In the genomic region with DNA sequence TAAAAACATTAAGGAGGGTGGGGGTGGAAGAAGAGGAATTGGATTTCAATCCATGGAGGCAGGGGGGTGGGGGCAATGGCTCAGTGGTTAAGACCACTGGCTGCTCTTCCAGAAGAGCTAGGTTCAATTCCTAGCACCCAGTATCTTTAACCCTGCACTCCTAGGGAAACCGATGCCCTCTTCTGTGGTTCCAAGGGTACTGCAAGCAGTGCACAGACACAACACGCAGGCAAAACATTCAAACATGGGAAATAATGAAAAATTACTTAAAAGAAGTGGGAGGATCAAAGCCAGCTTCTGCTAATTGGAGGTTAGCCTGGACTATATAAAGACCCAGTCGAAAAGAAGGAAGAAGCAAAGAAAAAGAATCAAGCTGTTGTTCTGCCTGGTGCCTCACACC, we compare ENCODE assay signal across 24 mouse cellular contexts. TPM values are rescaled to one million over a fixed set of nuclear protein-coding genes. Genes with fewer than 3 reads are reported as not detected.
DNase-seq lines count a peak whose midpoint lies in the region; ATAC-seq and TF ChIP-seq lines count a peak whose summit lies in the region.
"Had no signal": no experiment of that assay in that cellular context is flagged by ENCODE, and none has a peak within 500 bp of the region (broad histone marks: within the 10 kb centered on the region; RNA-seq: fewer than 3 reads in every experiment).

No protein-coding gene starts in this region.

- no peak for ATAC-seq in heart, embryonic 15.5 days (replicated peaks; ENCODE audit: insufficient number of reproducible peaks, insufficient read depth, low FRiP score, low read depth)
- no peak for ATAC-seq in lung, embryonic 14.5 days (ENCODE audit: insufficient read depth)
- ATAC-seq in megakaryocyte, adult 5-6 weeks (ENCODE audit: poor library complexity, severe bottlenecking): peak; percentile 26; the same call in 1 of the 2 replicates

- peaks cover 12% of the 10 kb centered on the region for H3K4me1 ChIP-seq in heart, embryonic 15.5 days (replicated peaks)
- H3K4me1 ChIP-seq in lung, embryonic 14.5 days (ENCODE audit: insufficient read depth): no peaks in the 10 kb centered on the region
- no peaks in the 10 kb centered on the region; a peak in 1 of 4 replicates for H3K4me1 ChIP-seq in MEL (ENCODE audit: control insufficient read depth in 1 of 2, insufficient read depth in 2 of 2, low read length in 2 of 2)
- H3K4me1 ChIP-seq: stomach, embryonic 15.5 days had no signal

- H3K9me3 ChIP-seq in heart, embryonic 15.5 days (replicated peaks): no peaks in the 10 kb centered on the region
- H3K9me3 ChIP-seq in lung, embryonic 14.5 days (ENCODE audit: low read depth, low read length): no peaks in the 10 kb centered on the region
- no peaks in the 10 kb centered on the region for H3K9me3 ChIP-seq in MEL (replicated peaks; ENCODE audit: insufficient read depth, low read length)
- H3K9me3 ChIP-seq: midbrain, embryonic 15.5 days; stomach, embryonic 15.5 days had no signal

- no peaks in the 10 kb centered on the region; the same call in 1 of the 2 replicates for H3K79me2 ChIP-seq in MEL (ENCODE audit: control insufficient read depth, insufficient read depth, low read length, poor library complexity)

- TF ChIP-seq EP300 in MEL (IDR thresholded peaks at IDR 0.05; ENCODE audit: low read depth in 1 of 2, low read length in 2 of 2): no peak

- peak overlapping the region; percentile 2 for H3K4me2 ChIP-seq in heart, embryonic 15.5 days
- no peak overlapping the region for H3K4me2 ChIP-seq in lung, embryonic 14.5 days

- intact Hi-C loops in heart, postnatal 14 days (cut with DNase I): no loop called here

- no peak for DNase-seq in heart, postnatal 14 days
- no peak for DNase-seq in lung, embryonic 14.5 days
- no peak for DNase-seq in lung, postnatal 36 days
- peak; percentile 42 for DNase-seq in MEL (ENCODE audit: low read depth, low spot score)
- no peak for DNase-seq in urinary bladder, postnatal 25 days (ENCODE audit: low spot score)
- no peak for DNase-seq in adrenal gland, adult 2 months
- DNase-seq: adrenal gland, postnatal 10 days; gastrocnemius, postnatal 10 days; kidney, adult 11 months; kidney, postnatal 14 days; left cerebral cortex, postnatal 4 days; lung, adult 18-20 months; thymus, postnatal 25 days had no signal

- no peak for TF ChIP-seq POLR2A in MEL (IDR thresholded peaks at IDR 0.05; ENCODE audit: control insufficient read depth in 1 of 2, insufficient read depth in 1 of 2, low read depth in 1 of 2, low read length in 2 of 2, poor library complexity in 1 of 2)

- H3K9ac ChIP-seq in heart, embryonic 15.5 days: no peak overlapping the region
- no peak overlapping the region for H3K9ac ChIP-seq in lung, embryonic 14.5 days
- H3K9ac ChIP-seq in MEL (ENCODE audit: control insufficient read depth, low read depth, low read length, poor library complexity, severe bottlenecking): no peak overlapping the region
- H3K9ac ChIP-seq: heart, embryonic 13.5 days; stomach, embryonic 15.5 days had no signal

- TF ChIP-seq CTCF in lung, embryonic 14.5 days (IDR thresholded peaks at IDR 0.05; ENCODE audit: low read depth): peak; percentile 25; the same call in 1 of the 2 replicates
- TF ChIP-seq CTCF in MEL (IDR thresholded peaks at IDR 0.05 in 2 of 3, conservative IDR thresholded peaks at IDR 0.05 in 1 of 3; ENCODE audit: control insufficient read depth in 1 of 3, insufficient read depth in 1 of 3, low read depth in 2 of 3, low read length in 3 of 3, poor library complexity in 1 of 3, severe bottlenecking in 1 of 3): peak; percentile 35 to 37 (median 35); a peak in 4 of 6 replicates

- 80% methylated on average over 3 of the region's 3 CpGs for WGBS in heart, embryonic 15.5 days
- 81% methylated on average over 3 of the region's 3 CpGs for WGBS in lung, embryonic 14.5 days

- TF ChIP-seq RAD21 in MEL (IDR thresholded peaks at IDR 0.05; ENCODE audit: low read depth, low read length): peak; percentile 30

- H3K27ac ChIP-seq in heart, embryonic 15.5 days: no peak overlapping the region
- H3K27ac ChIP-seq in lung, embryonic 14.5 days (ENCODE audit: low read depth): no peak overlapping the region
- no peak overlapping the region for H3K27ac ChIP-seq in MEL (ENCODE audit: control insufficient read depth, low read depth, low read length)
- H3K27ac ChIP-seq: heart, embryonic 13.5 days; macrophage; stomach, embryonic 15.5 days had no signal

- H3K4me3 ChIP-seq in heart, embryonic 15.5 days: no peak overlapping the region
- H3K4me3 ChIP-seq in lung, embryonic 14.5 days (ENCODE audit: low read depth, low read length): no peak overlapping the region
- H3K4me3 ChIP-seq in MEL (ENCODE audit: control insufficient read depth in 1 of 2, insufficient read depth in 1 of 2, low read depth in 2 of 2, low read length in 2 of 2): no peak overlapping the region

- H3K36me3 ChIP-seq in heart, embryonic 15.5 days: no peaks in the 10 kb centered on the region
- no peaks in the 10 kb centered on the region for H3K36me3 ChIP-seq in lung, embryonic 14.5 days (ENCODE audit: insufficient read depth)
- no peaks in the 10 kb centered on the region for H3K36me3 ChIP-seq in MEL (ENCODE audit: control insufficient read depth in 1 of 2, insufficient read depth in 2 of 2, low read length in 2 of 2)
- H3K36me3 ChIP-seq: heart, embryonic 13.5 days; hindbrain, embryonic 10.5 days; midbrain, embryonic 15.5 days; stomach, embryonic 15.5 days had no signal

- H3K27me3 ChIP-seq in heart, embryonic 15.5 days: peaks cover 39% of the 10 kb centered on the region
- H3K27me3 ChIP-seq in lung, embryonic 14.5 days (ENCODE audit: insufficient read depth, low read length): peaks cover 27% of the 10 kb centered on the region
- no peaks in the 10 kb centered on the region for H3K27me3 ChIP-seq in MEL (ENCODE audit: control insufficient read depth in 1 of 2, insufficient read depth in 2 of 2, low read length in 2 of 2)
- H3K27me3 ChIP-seq: CH12.LX; midbrain, embryonic 15.5 days had no signal

TF ChIP-seq in MEL, 35 proteins besides CTCF, POLR2A, EP300 and RAD21 (continues in another document):
- peak; percentile 16; the same call in 1 of the 2 replicates for TF ChIP-seq ZC3H11A (IDR thresholded peaks at IDR 0.05; ENCODE audit: low read depth, low read length)
- TF ChIP-seq MXI1 (IDR thresholded peaks at IDR 0.05; ENCODE audit: low read depth, low read length): no peak

RNA-seq across cellular contexts. Expression of a gene that starts 0.9 kb away (rescaled TPM):
- 12.7 and 13.3 TPM in 2 replicates for polyA plus RNA-seq in heart, embryonic 15.5 days (2015; fragmentation: Nextera tagmentation; extraction: Ambion mirVana)
- total RNA-seq in heart, postnatal 14 days (2021): 10 to 100 TPM; 11.4 to 13.5 TPM
- polyA plus RNA-seq in lung, embryonic 14.5 days (2014; fragmentation: Nextera tagmentation; extraction: Ambion mirVana): 19.8 and 21.9 TPM in 2 replicates
- total RNA-seq in MEL (2012; rRNA removed): 36.3 and 43.2 TPM in 2 replicates
- 10 to 100 TPM; 41.6 to 71.9 TPM for polyA plus RNA-seq in MEL (2012; ENCODE audit: insufficient read depth in 1 of 2, insufficient read length in 2 of 2, low read depth in 1 of 2, low replicate concordance in 2 of 2, missing spikeins in 1 of 2)
- 29.3 and 40.3 TPM in 2 replicates for total RNA-seq in megakaryocyte, adult 5-6 weeks (2015)
- 36.1 and 48.9 TPM in 2 replicates for total RNA-seq in megakaryocyte, adult 5-6 weeks (2017)
- 10 to 100 TPM; 18.8 to 40.5 TPM for total RNA-seq in adrenal gland, adult 2 months (2021)
- 5.2 and 8.3 TPM in 2 replicates for polyA plus RNA-seq in adrenal gland, adult 2 months (2012; rRNA removed)

RNA-seq across cellular contexts. Expression of a gene that starts 24.6 kb away (rescaled TPM):
- 231 and 273 TPM in 2 replicates for polyA plus RNA-seq in heart, embryonic 15.5 days (2015; fragmentation: Nextera tagmentation; extraction: Ambion mirVana)
- 100 to 1,000 TPM; 172 to 176 TPM for total RNA-seq in heart, postnatal 14 days (2021)
- 349 and 376 TPM in 2 replicates for polyA plus RNA-seq in lung, embryonic 14.5 days (2014; fragmentation: Nextera tagmentation; extraction: Ambion mirVana)
- total RNA-seq in MEL (2012; rRNA removed): 89.4 and 92.8 TPM in 2 replicates
- 100 to 1,000 TPM in 1 of 2 experiments, not detected in 1; 292 TPM for polyA plus RNA-seq in MEL (2012; ENCODE audit: insufficient read depth in 1 of 2, insufficient read length in 2 of 2, low read depth in 1 of 2, low replicate concordance in 2 of 2, missing spikeins in 1 of 2)
- 68.1 and 109 TPM in 2 replicates for total RNA-seq in megakaryocyte, adult 5-6 weeks (2015)
- 48.1 and 70.7 TPM in 2 replicates for total RNA-seq in megakaryocyte, adult 5-6 weeks (2017)
- 100 to 1,000 TPM; 155 to 158 TPM for total RNA-seq in adrenal gland, adult 2 months (2021)
- polyA plus RNA-seq in adrenal gland, adult 2 months (2012; rRNA removed): 484 and 569 TPM in 2 replicates

RNA-seq across cellular contexts. Expression of a gene that starts 28.9 kb away (rescaled TPM):
- polyA plus RNA-seq in heart, embryonic 15.5 days (2015; fragmentation: Nextera tagmentation; extraction: Ambion mirVana): not detected in 2 replicates
- total RNA-seq in heart, postnatal 14 days (2021): under 1 TPM in 1 of 2 experiments, not detected in 1; 0.14 TPM
- polyA plus RNA-seq in lung, embryonic 14.5 days (2014; fragmentation: Nextera tagmentation; extraction: Ambion mirVana): not detected in 2 replicates
- not detected in 2 replicates for total RNA-seq in MEL (2012; rRNA removed)
- polyA plus RNA-seq in MEL (2012; ENCODE audit: insufficient read depth in 1 of 2, insufficient read length in 2 of 2, low read depth in 1 of 2, low replicate concordance in 2 of 2, missing spikeins in 1 of 2): not detected
- total RNA-seq in megakaryocyte, adult 5-6 weeks (2015): not detected in 2 replicates
- total RNA-seq in megakaryocyte, adult 5-6 weeks (2017): not detected in 2 replicates
- not detected for total RNA-seq in adrenal gland, adult 2 months (2021)
- not detected in 2 replicates for polyA plus RNA-seq in adrenal gland, adult 2 months (2012; rRNA removed)
- total RNA-seq: CH12.LX; gastrocnemius, postnatal 10 days; layer of hippocampus, postnatal 10 days had no signal
- polyA plus RNA-seq: forebrain, embryonic 16.5 days; heart, embryonic 13.5 days; hindbrain, embryonic 10.5 days; macrophage; midbrain, embryonic 15.5 days; neural tube, embryonic 14.5 days; stomach, embryonic 15.5 days had no signal

RNA-seq across cellular contexts. Expression of a gene that starts 29.5 kb away (rescaled TPM):
- polyA plus RNA-seq in heart, embryonic 15.5 days (2015; fragmentation: Nextera tagmentation; extraction: Ambion mirVana): 5.9 and 9.1 TPM in 2 replicates
- 1 to 10 TPM; 8.1 to 9.0 TPM for total RNA-seq in heart, postnatal 14 days (2021)
- polyA plus RNA-seq in lung, embryonic 14.5 days (2014; fragmentation: Nextera tagmentation; extraction: Ambion mirVana): 7.1 and 7.3 TPM in 2 replicates
- 6.7 and 9.2 TPM in 2 replicates for total RNA-seq in MEL (2012; rRNA removed)
- polyA plus RNA-seq in MEL (2012; ENCODE audit: insufficient read depth in 1 of 2, insufficient read length in 2 of 2, low read depth in 1 of 2, low replicate concordance in 2 of 2, missing spikeins in 1 of 2): 1 to 10 TPM in 1 of 2 experiments, not detected in 1; 9.0 TPM
- 4.2 and 4.8 TPM in 2 replicates for total RNA-seq in megakaryocyte, adult 5-6 weeks (2015)
- 14.2 and 19.7 TPM in 2 replicates for total RNA-seq in megakaryocyte, adult 5-6 weeks (2017)
- total RNA-seq in adrenal gland, adult 2 months (2021): 10 to 100 TPM; 15.3 to 16.0 TPM
- 5.7 TPM in 2 replicates for polyA plus RNA-seq in adrenal gland, adult 2 months (2012; rRNA removed)

RNA-seq across cellular contexts. Expression of a gene that starts 50.4 kb away (rescaled TPM):
- polyA plus RNA-seq in heart, embryonic 15.5 days (2015; fragmentation: Nextera tagmentation; extraction: Ambion mirVana): not detected in 2 replicates
- not detected for total RNA-seq in heart, postnatal 14 days (2021)
- not detected in 2 replicates for polyA plus RNA-seq in lung, embryonic 14.5 days (2014; fragmentation: Nextera tagmentation; extraction: Ambion mirVana)
- total RNA-seq in MEL (2012; rRNA removed): not detected in 2 replicates
- polyA plus RNA-seq in MEL (2012; ENCODE audit: insufficient read depth in 1 of 2, insufficient read length in 2 of 2, low read depth in 1 of 2, low replicate concordance in 2 of 2, missing spikeins in 1 of 2): not detected
- not detected in 2 replicates for total RNA-seq in megakaryocyte, adult 5-6 weeks (2015)
- total RNA-seq in megakaryocyte, adult 5-6 weeks (2017): not detected in 2 replicates
- not detected for total RNA-seq in adrenal gland, adult 2 months (2021)
- not detected in 2 replicates for polyA plus RNA-seq in adrenal gland, adult 2 months (2012; rRNA removed)
- total RNA-seq: adrenal gland, postnatal 10 days; CH12.LX; gastrocnemius, postnatal 10 days; layer of hippocampus, postnatal 10 days; left cerebral cortex, postnatal 4 days had no signal
- polyA plus RNA-seq: heart, embryonic 13.5 days; hindbrain, embryonic 10.5 days; macrophage; midbrain, embryonic 15.5 days; neural tube, embryonic 14.5 days had no signal
